Mouse (Mus musculus) MEL (cell line): ENCODE results near the gene Anapc5. TPM values are rescaled to one million over a fixed set of nuclear protein-coding genes. Genes with fewer than 3 reads are reported as not detected.

Experiments
- DNase-seq: peaks from one replicate; pipeline ENCODE4 v3.0.0; 2011; ENCODE audit warnings: low read depth, low spot score
- H3K27ac ChIP-seq: 2 replicates; pipeline ENCODE4 v1.5.1; 2012; ENCODE audit warnings: low read depth, mild to moderate bottlenecking, control low read depth, low read length, moderate library complexity; ENCODE audit not compliant: control insufficient read depth
- H3K27me3 ChIP-seq, 2 experiments: fragments of 150-350 bp in 1 of 2; sonication (generic) in 1 of 2; 2 replicates each; pipeline ENCODE4 v1.6.1; 2012; ENCODE audit warnings: low read length in 2 of 2, mild to moderate bottlenecking in 2 of 2, improper control_type of control experiment in 1 of 2, moderate library complexity in 1 of 2; ENCODE audit not compliant: insufficient read depth in 2 of 2, control insufficient read depth in 1 of 2
- H3K36me3 ChIP-seq, 2 experiments: 2 replicates each; pipeline ENCODE4 v1.6.1; 2012 to 2014; ENCODE audit warnings: low read length in 2 of 2, improper control_type of control experiment in 1 of 2, inconsistent platforms in 1 of 2, mild to moderate bottlenecking in 1 of 2; ENCODE audit not compliant: insufficient read depth in 2 of 2, control insufficient read depth in 1 of 2
- H3K4me1 ChIP-seq, 2 experiments: fragments of 150-350 bp in 1 of 2; sonication (generic) in 1 of 2; 2 replicates each; pipeline ENCODE4 v1.6.1; 2012; ENCODE audit warnings: low read length in 2 of 2, improper control_type of control experiment in 1 of 2, mild to moderate bottlenecking in 1 of 2; ENCODE audit not compliant: insufficient read depth in 2 of 2, control insufficient read depth in 1 of 2
- H3K4me3 ChIP-seq, 2 experiments: fragments of 150-350 bp in 1 of 2; sonication (generic) in 1 of 2; 2 replicates each; pipeline ENCODE4 v1.5.1; 2012; ENCODE audit warnings: low read depth in 2 of 2, low read length in 2 of 2, mild to moderate bottlenecking in 2 of 2, moderate library complexity in 2 of 2, control low read depth in 1 of 2, improper control_type of control experiment in 1 of 2; ENCODE audit not compliant: control insufficient read depth in 1 of 2, insufficient read depth in 1 of 2
- H3K79me2 ChIP-seq: 2 replicates; pipeline ENCODE4 v1.6.1; 2012; ENCODE audit warnings: mild to moderate bottlenecking, low read length, moderate library complexity; ENCODE audit not compliant: control insufficient read depth, poor library complexity, insufficient read depth
- H3K9ac ChIP-seq: 2 replicates; pipeline ENCODE4 v1.6.1; 2012; ENCODE audit warnings: low read depth, mild to moderate bottlenecking, control low read depth, low read length, moderate library complexity; ENCODE audit not compliant: control insufficient read depth, poor library complexity, severe bottlenecking
- H3K9me3 ChIP-seq: fragments of 150-350 bp; sonication (generic); replicated peaks from 2 replicates; pipeline ENCODE4 v1.6.1; 2012; ENCODE audit warnings: mild to moderate bottlenecking, low read length, improper control_type of control experiment, moderate library complexity; ENCODE audit not compliant: insufficient read depth
- BHLHE40 ChIP-seq: IDR thresholded peaks from 2 replicates; pipeline ENCODE4 v1.6.1; 2012; ENCODE audit warnings: low read depth, mild to moderate bottlenecking, inconsistent platforms, low read length, improper control_type of control experiment, borderline replicate concordance
- CHD1 ChIP-seq: IDR thresholded peaks from 2 replicates; pipeline ENCODE4 v1.6.1; 2012; ENCODE audit warnings: low read depth, mild to moderate bottlenecking, inconsistent platforms, low read length, improper control_type of control experiment
- ELF1 ChIP-seq: IDR thresholded peaks from 2 replicates; pipeline ENCODE4 v1.6.1; 2014; ENCODE audit warnings: low read depth, mild to moderate bottlenecking, inconsistent platforms, low read length, improper control_type of control experiment, moderate library complexity
- EP300 ChIP-seq, 2 experiments: IDR thresholded peaks; 2 replicates each; pipeline ENCODE4 v1.6.1; 2011; ENCODE audit warnings: improper control_type of control experiment in 2 of 2, low read length in 2 of 2, low read depth in 1 of 2, mild to moderate bottlenecking in 1 of 2
- HCFC1 ChIP-seq: IDR thresholded peaks from 2 replicates; pipeline ENCODE4 v1.6.1; 2012; ENCODE audit warnings: low read depth, mild to moderate bottlenecking, inconsistent platforms, low read length, improper control_type of control experiment, moderate library complexity
- JUND ChIP-seq: IDR thresholded peaks from 2 replicates; pipeline ENCODE4 v1.6.1; 2011; ENCODE audit warnings: low read depth, mild to moderate bottlenecking, improper control_type of control experiment, low read length
- KAT2A ChIP-seq: conservative IDR thresholded peaks from 2 replicates; pipeline ENCODE4 v1.6.1; 2012; ENCODE audit warnings: low read depth, low read length, improper control_type of control experiment, inconsistent platforms
- MAFK ChIP-seq: IDR thresholded peaks from 2 replicates; pipeline ENCODE4 v1.6.1; 2011; ENCODE audit warnings: low read depth, mild to moderate bottlenecking, low read length, improper control_type of control experiment, borderline replicate concordance
- MAZ ChIP-seq: IDR thresholded peaks from 2 replicates; pipeline ENCODE4 v1.6.1; 2012; ENCODE audit warnings: low read depth, mild to moderate bottlenecking, inconsistent platforms, low read length, improper control_type of control experiment
- MEF2A ChIP-seq: IDR thresholded peaks from 2 replicates; pipeline ENCODE4 v1.6.1; 2014; ENCODE audit warnings: low read depth, mild to moderate bottlenecking, inconsistent platforms, low read length, improper control_type of control experiment; ENCODE audit not compliant: poor library complexity, insufficient replicate concordance, severe bottlenecking; ENCODE audit errors: extremely low read depth
- MYB ChIP-seq: IDR thresholded peaks from 2 replicates; pipeline ENCODE4 v1.6.1; 2011; ENCODE audit warnings: mild to moderate bottlenecking, low read depth, low read length, improper control_type of control experiment
- MYC ChIP-seq: IDR thresholded peaks from 2 replicates; pipeline ENCODE4 v1.6.1; 2011; ENCODE audit warnings: low read depth, mild to moderate bottlenecking, low read length, improper control_type of control experiment, moderate library complexity
- NRF1 ChIP-seq: IDR thresholded peaks from 2 replicates; pipeline ENCODE4 v1.6.1; 2014; ENCODE audit warnings: low read depth, mild to moderate bottlenecking, inconsistent platforms, low read length, improper control_type of control experiment, moderate library complexity; ENCODE audit not compliant: poor library complexity, insufficient read depth, severe bottlenecking
- POLR2A ChIP-seq, 2 experiments: IDR thresholded peaks; 2 replicates each; pipeline ENCODE4 v1.6.1; 2011 to 2012; ENCODE audit warnings: low read length in 2 of 2, mild to moderate bottlenecking in 2 of 2, control low read depth in 1 of 2, improper control_type of control experiment in 1 of 2, low read depth in 1 of 2, moderate library complexity in 1 of 2; ENCODE audit not compliant: control insufficient read depth in 1 of 2, insufficient read depth in 1 of 2, poor library complexity in 1 of 2
- POLR2AphosphoS2 ChIP-seq: IDR thresholded peaks from 2 replicates; pipeline ENCODE4 v1.6.1; 2011; ENCODE audit warnings: low read length, improper control_type of control experiment
- RAD21 ChIP-seq: IDR thresholded peaks from 2 replicates; pipeline ENCODE4 v1.6.1; 2011; ENCODE audit warnings: mild to moderate bottlenecking, low read depth, low read length, improper control_type of control experiment
- RCOR1 ChIP-seq: IDR thresholded peaks from 2 replicates; pipeline ENCODE4 v1.6.1; 2012; ENCODE audit warnings: low read depth, mild to moderate bottlenecking, inconsistent platforms, low read length, improper control_type of control experiment
- SMC3 ChIP-seq: IDR thresholded peaks from 2 replicates; pipeline ENCODE4 v1.6.1; 2011; ENCODE audit warnings: low read depth, low read length, improper control_type of control experiment
- TAL1 ChIP-seq: IDR thresholded peaks from 2 replicates; pipeline ENCODE4 v1.6.1; 2012; ENCODE audit warnings: mild to moderate bottlenecking, inconsistent platforms, low read length, moderate library complexity, mixed read lengths
- TCF12 ChIP-seq: IDR thresholded peaks from 2 replicates; pipeline ENCODE4 v1.6.1; 2014; ENCODE audit warnings: low read depth, mild to moderate bottlenecking, inconsistent platforms, low read length, improper control_type of control experiment, moderate library complexity
- UBTF ChIP-seq: IDR thresholded peaks from 2 replicates; pipeline ENCODE4 v1.6.1; 2012; ENCODE audit warnings: low read depth, mild to moderate bottlenecking, inconsistent platforms, low read length, improper control_type of control experiment, moderate library complexity, borderline replicate concordance; ENCODE audit not compliant: insufficient read depth
- USF1 ChIP-seq: IDR thresholded peaks from 2 replicates; pipeline ENCODE4 v1.6.1; 2014; ENCODE audit warnings: low read depth, mild to moderate bottlenecking, inconsistent platforms, low read length, improper control_type of control experiment, moderate library complexity
- USF2 ChIP-seq, 2 experiments: IDR thresholded peaks; 2 replicates each; pipeline ENCODE4 v1.6.1; 2011 to 2012; ENCODE audit warnings: improper control_type of control experiment in 2 of 2, low read length in 2 of 2, borderline replicate concordance in 1 of 2, inconsistent platforms in 1 of 2, low read depth in 1 of 2, mild to moderate bottlenecking in 1 of 2; ENCODE audit not compliant: insufficient read depth in 1 of 2
- ZC3H11A ChIP-seq: IDR thresholded peaks from 2 replicates; pipeline ENCODE4 v1.6.1; 2012; ENCODE audit warnings: low read depth, mild to moderate bottlenecking, inconsistent platforms, low read length, improper control_type of control experiment
- ZKSCAN1 ChIP-seq: IDR thresholded peaks from 2 replicates; pipeline ENCODE4 v1.6.1; 2012; ENCODE audit warnings: low read depth, mild to moderate bottlenecking, inconsistent platforms, low read length, improper control_type of control experiment, moderate library complexity
- ZMIZ1 ChIP-seq: IDR thresholded peaks from 2 replicates; pipeline ENCODE4 v1.6.1; 2012; ENCODE audit warnings: low read depth, mild to moderate bottlenecking, inconsistent platforms, low read length, improper control_type of control experiment, moderate library complexity
- polyA plus RNA-seq, 2 experiments: library from polyadenylated mRNA; stranded (reverse) in 1 of 2; unstranded in 1 of 2; fragments of >175 nt in 1 of 2; fragments of >200 nt in 1 of 2; gene quantifications; 2 replicates each; pipeline versions ENCODE4 v1.2.1 to v1.2.4; 2012; ENCODE audit warnings: low replicate concordance in 2 of 2, low read depth in 1 of 2; ENCODE audit not compliant: insufficient read length in 2 of 2, insufficient read depth in 1 of 2, missing spikeins in 1 of 2
- total RNA-seq: library from RNA; depleted of rRNA; stranded (reverse); fragments of 300-350 nt; gene quantifications from 2 replicates; pipeline ENCODE4 v1.2.3, GENCODE M21; 2012

The Anapc5 gene
- total and polyA plus RNA-seq, 3 experiments, result 244 to 390 TPM; not detected in 1

DNA sequence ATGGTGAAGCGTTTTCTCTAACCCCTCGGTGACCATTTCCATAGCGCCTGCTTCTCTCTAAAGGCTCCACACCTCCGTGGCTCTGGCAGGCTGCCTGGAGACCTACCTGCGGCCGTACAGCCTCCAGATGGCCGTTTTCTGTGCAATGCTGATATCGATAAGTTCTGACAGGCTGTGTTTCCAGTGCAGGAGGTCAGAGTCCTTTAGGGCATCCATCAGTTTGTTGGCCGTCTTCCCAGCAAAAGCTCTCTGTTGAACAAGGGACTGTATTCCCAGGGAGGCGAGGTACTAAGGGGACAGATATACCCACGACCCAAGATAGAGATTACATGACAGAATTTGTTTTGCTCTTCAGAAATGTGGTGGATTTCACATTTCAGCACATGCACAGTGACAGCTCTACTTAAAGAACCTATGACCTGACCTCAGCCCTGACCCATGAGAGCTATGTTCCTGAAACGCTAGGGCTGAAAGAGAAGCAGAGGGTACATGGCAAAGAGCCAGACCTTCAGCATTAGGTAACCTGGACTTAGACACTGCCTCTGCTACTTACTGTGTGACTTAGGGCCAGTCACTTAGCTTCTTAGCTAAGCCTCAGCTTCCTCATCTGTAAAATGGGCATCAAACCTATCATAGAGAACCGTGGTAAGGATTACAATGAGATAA is 20.7 kb downstream of the Anapc5 start:
- Histone ChIP-seq H3K9ac (no peak overlapping the region), H3K4me3 (no peak overlapping the region), H3K9me3 (no peaks in the 10 kb centered on the region), H3K27me3 (no peaks in the 10 kb centered on the region), H3K27ac (no peak overlapping the region), H3K79me2 (no peaks in the 10 kb centered on the region), H3K36me3 (peaks cover 18 to 26% of the 10 kb centered on the region in 2 experiments), H3K4me1 (peaks cover 9 to 14% of the 10 kb centered on the region in 2 experiments)
- TF ChIP-seq MYC (no peak), UBTF (no peak), MYB (no peak), BHLHE40 (no peak), USF2 (IDR thresholded peaks at IDR 0.05; ENCODE audit: borderline replicate concordance in 1 of 2, insufficient read depth in 1 of 2, low read depth in 1 of 2, low read length in 2 of 2) (no peak), MAFK (no peak), KAT2A (no peak), RAD21 (no peak), CHD1 (no peak), POLR2AphosphoS2 (no peak), MAZ (no peak), ZMIZ1 (no peak), TCF12 (no peak)
- no peak for DNase-seq

GRCm38 (mm10) chr5:122799379-122800344 is 21.5 kb downstream of the Anapc5 start:
- no peaks in the 10 kb centered on the region for H3K9me3 ChIP-seq
- H3K36me3 ChIP-seq, result peaks cover 18 to 26% of the 10 kb centered on the region in 2 experiments
- no peak for DNase-seq
- no peaks in the 10 kb centered on the region for H3K27me3 ChIP-seq
- no peaks in the 10 kb centered on the region for H3K79me2 ChIP-seq
- TF ChIP-seq MAFK, result no peak
- TF ChIP-seq NRF1, result no peak
- TF ChIP-seq KAT2A, result no peak
- no peak for TF ChIP-seq UBTF
- no peak for TF ChIP-seq MEF2A
- TF ChIP-seq TAL1, result no peak
- TF ChIP-seq RCOR1, result no peak
- TF ChIP-seq ELF1, result no peak
- no peak for TF ChIP-seq JUND
- no peak for TF ChIP-seq HCFC1
- TF ChIP-seq ZKSCAN1, result no peak
- no peak for TF ChIP-seq SMC3
- TF ChIP-seq EP300 (IDR thresholded peaks at IDR 0.05; ENCODE audit: low read depth in 1 of 2, low read length in 2 of 2), result no peak
- no peak for TF ChIP-seq ZC3H11A
- TF ChIP-seq USF1, result no peak
- TF ChIP-seq POLR2A (IDR thresholded peaks at IDR 0.05; ENCODE audit: control insufficient read depth in 1 of 2, insufficient read depth in 1 of 2, low read depth in 1 of 2, low read length in 2 of 2, poor library complexity in 1 of 2), result no peak
- TF ChIP-seq MYC, result no peak
- TF ChIP-seq, all 39 proteins: peak for 0
- Histone ChIP-seq H3K4me1 (peaks cover 9 to 14% of the 10 kb centered on the region in 2 experiments), H3K9ac (no peak overlapping the region), H3K27ac (no peak overlapping the region), H3K4me3 (no peak overlapping the region)
